Mouse (Mus musculus) midbrain, embryonic 14.5 days (tissue): ENCODE data around the gene Exoc6b. TPM values are rescaled to one million over a fixed set of nuclear protein-coding genes. Genes with fewer than 3 reads are reported as not detected.
A peak's percentile ranks its signal among the peaks of the same experiment; 100 is the strongest.

Experiments used
- ATAC-seq: fragments of 200-750 bp; cut with Nextera tagmentation; 2 replicates; pipeline ENCODE4 v1.8.0; 2017; ENCODE audit warnings: moderate number of reproducible peaks, moderate library complexity; ENCODE audit not compliant: low FRiP score, low TSS enrichment
- DNase-seq: peaks from one replicate; pipeline ENCODE4 v3.0.0-alpha.2; 2015
- H3K27ac ChIP-seq: fragments of 300-500 bp; sonication (generic); replicated peaks from 2 replicates; pipeline ENCODE4 v1.5.1; 2014; ENCODE audit warnings: mild to moderate bottlenecking, low read depth, low read length, moderate library complexity
- H3K27me3 ChIP-seq: fragments of 300-500 bp; sonication (generic); 2 replicates; pipeline ENCODE4 v1.6.1; 2014; ENCODE audit warnings: low read length, control low read depth, mixed read lengths; ENCODE audit not compliant: control insufficient read depth, insufficient read depth
- H3K36me3 ChIP-seq: fragments of 300-500 bp; sonication (generic); 2 replicates; pipeline ENCODE4 v1.6.1; 2014; ENCODE audit warnings: low read length, control low read depth; ENCODE audit not compliant: control insufficient read depth, insufficient read depth
- H3K4me1 ChIP-seq: fragments of 300-500 bp; sonication (generic); 2 replicates; pipeline ENCODE4 v1.6.1; 2014; ENCODE audit warnings: mild to moderate bottlenecking, antibody characterized with exemption, low read length, control low read depth; ENCODE audit not compliant: control insufficient read depth, insufficient read depth
- H3K4me2 ChIP-seq: fragments of 300-500 bp; sonication (generic); 2 replicates; pipeline ENCODE4 v1.6.1; 2014; ENCODE audit warnings: mild to moderate bottlenecking, low read length, moderate library complexity
- H3K4me3 ChIP-seq: fragments of 300-500 bp; sonication (generic); replicated peaks from 2 replicates; pipeline ENCODE4 v1.5.1; 2014; ENCODE audit warnings: low read depth, low read length
- H3K9ac ChIP-seq: fragments of 300-500 bp; sonication (generic); replicated peaks from 2 replicates; pipeline ENCODE4 v1.6.1; 2014; ENCODE audit warnings: mild to moderate bottlenecking, low read length, moderate library complexity
- H3K9me3 ChIP-seq: fragments of 300-500 bp; sonication (generic); 2 replicates; pipeline ENCODE4 v1.6.1; 2016; ENCODE audit warnings: low read length, control low read depth, mixed read lengths; ENCODE audit not compliant: control insufficient read depth
- WGBS: fragments of 180-500 bp; shearing (Covaris S2); extraction: QIAGEN DNeasy Blood & Tissue Kit; methylation state at CpG from one replicate; pipeline ENCODE4 v1.1.7; 2014; 5-methylcytosine and 5-hydroxymethylcytosine counted together
- polyA plus RNA-seq: library from polyadenylated mRNA; unstranded; fragments of >200 nt; fragmentation: Nextera tagmentation; extraction: Ambion mirVana; gene quantifications from 2 replicates; pipeline ENCODE4 v1.2.1, GENCODE M21; 2014

The Exoc6b gene
- polyA plus RNA-seq, 1 experiment from 2014 or later = 64.9 TPM

DNA sequence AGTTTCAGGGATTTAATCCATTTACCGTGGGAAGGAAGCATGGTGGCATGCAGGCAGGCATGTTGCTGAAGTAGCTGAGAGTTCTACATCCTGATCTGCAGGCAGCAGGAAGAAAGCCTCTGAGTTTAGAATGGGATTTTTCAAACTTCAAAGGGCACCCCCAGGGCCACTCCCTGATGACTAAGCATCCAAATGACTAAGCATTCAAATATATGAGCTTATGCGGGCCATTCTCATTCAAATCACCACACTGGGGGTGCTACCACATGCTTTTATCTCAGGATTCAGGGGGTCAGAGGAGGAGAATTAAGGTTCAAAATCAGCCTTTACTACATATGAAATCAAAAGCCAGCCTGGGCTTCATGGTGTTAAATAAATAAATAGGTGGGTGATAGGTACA is 5.7 kb upstream of the Exoc6b start:
- ATAC-seq = no peak
- H3K4me2 ChIP-seq = no peak overlapping the region
- no peaks in the 10 kb centered on the region for H3K9me3 ChIP-seq
- DNase-seq = peak; percentile 19
- no peak overlapping the region for H3K27ac ChIP-seq
- 8% methylated on average over 2 of the region's 2 CpGs for WGBS
- no peaks in the 10 kb centered on the region for H3K27me3 ChIP-seq
- H3K9ac ChIP-seq = no peak overlapping the region
- H3K4me1 ChIP-seq = no peaks in the 10 kb centered on the region
- no peak overlapping the region for H3K4me3 ChIP-seq
- no peaks in the 10 kb centered on the region for H3K36me3 ChIP-seq

DNA sequence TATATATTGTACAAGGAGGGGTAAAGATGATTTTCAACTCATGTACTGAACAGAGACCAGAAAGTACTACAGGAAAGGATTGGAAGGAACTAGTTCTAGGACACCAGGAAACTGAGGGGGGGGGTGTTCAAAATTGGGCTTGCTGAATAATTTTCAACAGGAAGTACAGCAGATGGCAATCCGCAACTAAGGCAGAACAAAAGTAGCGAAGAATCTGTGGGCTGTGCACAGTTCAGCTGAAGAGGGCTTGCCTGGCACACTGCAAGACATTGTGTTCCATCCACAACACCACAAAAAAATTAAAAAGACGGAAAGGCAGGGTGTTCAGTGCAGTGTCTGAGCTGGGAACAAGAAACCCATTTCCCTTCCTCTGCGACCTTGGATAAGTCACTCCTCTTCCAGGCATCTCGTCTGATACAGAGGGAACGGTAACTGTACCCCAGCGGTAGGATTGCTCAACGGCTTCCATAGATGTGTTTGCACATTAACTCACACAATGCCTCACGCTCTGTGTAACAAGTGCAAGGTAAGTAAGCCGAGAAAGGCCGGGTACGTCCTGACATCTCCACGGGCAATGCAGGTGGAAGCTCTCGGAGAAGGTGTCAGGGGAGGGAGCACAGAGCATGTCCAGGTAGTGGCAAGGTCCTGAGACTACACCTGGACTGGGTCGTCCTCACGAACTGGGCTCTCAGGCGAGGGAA is 841 bp downstream of the Exoc6b start:
- peak overlapping the region; percentile 90 for H3K27ac ChIP-seq
- peak overlapping the region; percentile 60 for H3K4me2 ChIP-seq
- DNase-seq (peak; percentile 65), ATAC-seq (peak; percentile 33)
- H3K9me3 ChIP-seq = no peaks in the 10 kb centered on the region
- H3K9ac ChIP-seq = peak overlapping the region; percentile 93
- H3K36me3 ChIP-seq = no peaks in the 10 kb centered on the region
- 4% methylated on average over 17 of the region's 17 CpGs for WGBS
- H3K4me1 ChIP-seq = peaks cover 18% of the 10 kb centered on the region
- no peaks in the 10 kb centered on the region for H3K27me3 ChIP-seq
- peak overlapping the region; percentile 89 for H3K4me3 ChIP-seq

DNA sequence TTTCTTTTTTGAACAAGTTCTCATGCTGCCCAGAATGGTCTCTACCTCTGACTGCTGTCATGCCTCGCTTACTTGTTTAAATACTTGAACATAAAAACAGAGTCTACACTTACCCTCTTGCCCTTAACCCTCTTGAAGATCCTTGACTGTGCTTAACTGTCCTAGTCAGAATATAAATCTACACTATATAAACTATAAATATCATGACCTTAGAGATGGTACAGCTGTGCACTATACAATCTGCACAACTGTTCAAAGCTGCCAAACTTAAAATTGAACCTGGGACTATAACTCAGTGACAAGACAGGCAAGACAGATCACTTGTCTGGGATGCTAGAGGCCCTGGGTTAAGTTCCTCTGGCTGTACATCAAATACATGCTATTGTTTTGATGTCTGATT is 11.7 kb downstream of the Exoc6b start:
- Histone ChIP-seq H3K4me2 (no peak overlapping the region), H3K4me3 (no peak overlapping the region), H3K4me1 (no peaks in the 10 kb centered on the region), H3K9ac (no peak overlapping the region), H3K36me3 (no peaks in the 10 kb centered on the region), H3K27ac (no peak overlapping the region), H3K27me3 (no peaks in the 10 kb centered on the region), H3K9me3 (no peaks in the 10 kb centered on the region)
- DNase-seq (no peak), ATAC-seq (no peak)
- 95% methylated on average over 1 of the region's 1 CpGs for WGBS

DNA sequence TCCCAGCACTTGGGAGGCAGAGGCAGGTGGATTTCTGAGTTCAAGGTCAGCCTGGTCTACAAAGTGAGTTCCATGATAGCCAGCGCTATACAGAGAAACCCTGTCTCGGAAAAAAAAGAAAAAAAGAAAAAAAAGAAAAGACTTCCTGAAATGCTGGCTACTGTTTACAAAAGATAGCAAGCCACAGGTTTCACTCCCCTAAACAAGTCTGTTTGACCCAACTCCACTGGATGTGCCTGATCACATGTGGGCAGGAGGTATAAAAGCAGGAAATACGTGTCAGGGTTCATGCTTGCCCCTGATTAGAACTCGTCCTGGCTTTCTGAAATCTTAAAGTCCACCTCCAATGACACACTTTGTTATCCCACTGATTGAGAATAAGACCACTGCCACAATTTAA is 18.2 kb downstream of the Exoc6b start:
- Histone ChIP-seq H3K27ac (no peak overlapping the region), H3K27me3 (no peaks in the 10 kb centered on the region), H3K4me2 (no peak overlapping the region), H3K9me3 (no peaks in the 10 kb centered on the region), H3K9ac (no peak overlapping the region), H3K4me1 (no peaks in the 10 kb centered on the region), H3K36me3 (no peaks in the 10 kb centered on the region), H3K4me3 (no peak overlapping the region)
- DNase-seq (no peak), ATAC-seq (no peak)
- 95% methylated on average over 4 of the region's 4 CpGs for WGBS

DNA sequence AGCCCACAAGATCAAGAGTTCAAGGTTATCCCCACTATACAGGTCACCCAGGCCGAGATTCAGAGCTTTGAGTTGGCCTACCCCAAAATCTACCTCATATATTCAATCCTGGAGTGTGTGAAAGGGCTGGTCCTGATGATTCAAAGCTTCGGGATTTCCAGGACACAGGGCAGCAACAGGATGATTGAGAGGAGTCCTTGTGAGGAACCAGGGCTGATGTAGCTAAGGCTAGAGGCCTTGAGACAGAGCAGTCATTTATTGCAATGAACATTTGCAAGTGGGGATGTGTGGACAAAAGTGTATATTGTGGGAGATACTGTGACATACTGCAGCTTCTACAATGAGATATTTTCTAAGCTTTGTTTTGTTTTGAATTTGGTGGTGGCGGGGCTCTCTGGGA is 22.8 kb downstream of the Exoc6b start:
- Histone ChIP-seq H3K9me3 (no peaks in the 10 kb centered on the region), H3K4me1 (no peaks in the 10 kb centered on the region), H3K4me3 (no peak overlapping the region), H3K27ac (no peak overlapping the region), H3K4me2 (no peak overlapping the region), H3K36me3 (no peaks in the 10 kb centered on the region), H3K27me3 (no peaks in the 10 kb centered on the region), H3K9ac (no peak overlapping the region)
- WGBS = 87% methylated on average over 3 of the region's 3 CpGs
- DNase-seq (no peak), ATAC-seq (no peak)

DNA sequence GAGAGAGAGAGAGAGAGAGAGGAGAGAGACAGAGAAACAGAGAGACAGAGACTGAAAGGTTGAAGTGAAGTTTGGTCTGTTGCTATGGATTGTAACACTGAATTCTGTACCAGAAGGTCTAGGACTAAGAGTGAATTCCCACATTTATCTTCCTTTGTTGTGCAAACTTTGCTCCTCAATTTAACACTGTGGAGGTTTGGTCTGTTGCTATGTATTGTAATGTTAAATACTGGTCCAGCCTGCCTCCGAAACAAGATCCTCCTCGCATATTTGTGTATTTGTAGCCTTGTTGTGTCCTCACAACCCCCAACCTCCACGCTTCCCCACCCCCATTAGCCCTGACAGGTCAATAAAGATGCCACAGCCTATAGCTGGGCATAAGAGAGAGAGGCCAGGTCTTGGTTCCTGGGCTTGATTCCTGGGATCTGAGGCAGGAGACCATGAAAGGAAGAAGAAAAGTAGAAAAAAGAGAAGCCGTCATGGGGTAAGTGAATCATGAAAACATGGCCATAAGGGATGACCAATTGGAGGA is 24.6 kb downstream of the Exoc6b start:
- WGBS = 35% methylated on average over 4 of the region's 4 CpGs
- Histone ChIP-seq H3K27ac (no peak overlapping the region), H3K36me3 (no peaks in the 10 kb centered on the region), H3K4me3 (no peak overlapping the region), H3K27me3 (no peaks in the 10 kb centered on the region), H3K9ac (no peak overlapping the region), H3K9me3 (no peaks in the 10 kb centered on the region), H3K4me2 (no peak overlapping the region), H3K4me1 (no peaks in the 10 kb centered on the region)
- no peak for ATAC-seq
- DNase-seq = no peak

DNA sequence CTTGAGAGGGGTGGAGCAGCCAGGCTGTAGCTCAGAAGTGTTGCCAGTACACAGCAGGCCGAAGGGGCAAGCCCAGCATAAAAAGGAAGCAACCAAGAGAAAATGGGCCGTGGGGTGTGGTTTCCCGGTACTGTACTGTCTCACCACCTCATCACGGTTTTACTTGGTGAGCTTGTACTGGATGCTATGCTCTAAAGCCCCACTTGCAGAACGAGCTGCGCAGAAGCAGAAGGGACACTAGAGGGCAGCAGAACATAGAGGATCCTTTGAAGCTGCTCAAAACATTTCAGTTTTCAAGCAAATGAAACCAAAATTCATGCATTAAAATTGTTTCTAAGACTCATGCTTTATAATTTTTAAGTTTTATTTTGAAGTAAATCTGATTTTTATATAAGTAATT is 31.6 kb downstream of the Exoc6b start:
- Histone ChIP-seq H3K4me2 (no peak overlapping the region), H3K27me3 (no peaks in the 10 kb centered on the region), H3K4me3 (no peak overlapping the region), H3K27ac (no peak overlapping the region), H3K9ac (no peak overlapping the region), H3K9me3 (no peaks in the 10 kb centered on the region), H3K4me1 (no peaks in the 10 kb centered on the region; the same call in 1 of the 2 replicates), H3K36me3 (no peaks in the 10 kb centered on the region)
- ATAC-seq (no peak), DNase-seq (peak; percentile 88)
- 7% methylated on average over 6 of the region's 6 CpGs for WGBS

DNA sequence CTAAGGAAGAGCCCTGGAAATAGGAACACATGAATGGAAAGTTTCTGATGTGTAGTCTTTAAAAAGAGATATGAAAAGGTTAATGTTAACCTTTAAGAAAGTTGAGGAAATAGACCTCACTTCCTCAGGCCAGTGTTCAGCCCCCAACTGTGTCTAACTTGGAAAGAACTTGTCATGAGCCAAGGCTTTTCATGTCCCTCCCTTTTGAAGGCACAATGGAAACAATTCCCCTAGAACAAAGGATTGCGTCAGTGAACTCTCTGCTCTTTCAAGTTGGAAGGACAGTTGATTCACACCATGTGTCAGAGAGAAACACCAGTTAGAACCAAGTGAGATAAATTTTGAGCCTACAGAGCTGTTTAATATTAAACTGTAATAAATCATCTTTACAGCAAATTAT is 39.6 kb downstream of the Exoc6b start:
- DNase-seq = no peak
- no peak for ATAC-seq
- no peak overlapping the region for H3K4me3 ChIP-seq
- H3K4me1 ChIP-seq = no peaks in the 10 kb centered on the region
- no peaks in the 10 kb centered on the region for H3K36me3 ChIP-seq
- no peak overlapping the region for H3K27ac ChIP-seq
- no peak overlapping the region for H3K4me2 ChIP-seq
- no peaks in the 10 kb centered on the region for H3K27me3 ChIP-seq
- H3K9ac ChIP-seq = no peak overlapping the region
- WGBS = 23% methylated on average over 1 of the region's 1 CpGs
- no peaks in the 10 kb centered on the region for H3K9me3 ChIP-seq

DNA sequence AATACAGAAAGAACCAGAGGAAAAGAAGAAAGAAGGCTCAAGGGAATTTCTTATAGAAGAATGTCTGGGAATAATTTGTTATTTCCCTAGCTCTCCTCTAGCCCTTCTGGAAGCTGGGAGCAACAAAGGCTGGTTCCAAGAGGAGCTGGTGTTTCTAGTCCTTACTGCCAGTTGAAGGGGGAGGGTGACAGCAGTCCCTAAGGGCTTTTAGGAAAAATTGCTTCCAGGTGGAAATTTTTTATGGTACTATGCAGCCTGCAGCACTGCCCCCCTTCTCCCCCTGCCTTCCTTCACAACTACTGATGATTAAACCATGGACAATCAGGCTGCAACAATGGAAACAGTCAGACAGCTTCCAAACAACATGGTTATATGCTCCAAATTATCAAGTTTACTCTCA is 44.9 kb downstream of the Exoc6b start:
- Histone ChIP-seq H3K36me3 (no peaks in the 10 kb centered on the region), H3K27me3 (no peaks in the 10 kb centered on the region), H3K9ac (no peak overlapping the region), H3K4me2 (no peak overlapping the region), H3K27ac (no peak overlapping the region), H3K9me3 (no peaks in the 10 kb centered on the region), H3K4me1 (no peaks in the 10 kb centered on the region), H3K4me3 (no peak overlapping the region)
- DNase-seq = no peak
- no peak for ATAC-seq
